Mouse (Mus musculus) lung, adult 18-20 months (tissue): ENCODE measurements at regions not wholly inside any gene's neighbourhood (a gene's known extent, or its start where the extent isn't known, plus 50 kb on each side); places are given as distances from the start of the nearest gene placed in this dataset.
A peak's percentile ranks its signal among the peaks of the same experiment; 100 is the strongest.
"Not testable (repeated sequence)": the region's sequence is repeated elsewhere in the genome, so short reads cannot be mapped to it uniquely, and the experiment has no call there.

Experiments used
- DNase-seq, 2 experiments: peaks; one replicate each; pipeline ENCODE4 v3.0.0; 2022; ENCODE audit warnings: mixed read lengths in 2 of 2

DNA sequence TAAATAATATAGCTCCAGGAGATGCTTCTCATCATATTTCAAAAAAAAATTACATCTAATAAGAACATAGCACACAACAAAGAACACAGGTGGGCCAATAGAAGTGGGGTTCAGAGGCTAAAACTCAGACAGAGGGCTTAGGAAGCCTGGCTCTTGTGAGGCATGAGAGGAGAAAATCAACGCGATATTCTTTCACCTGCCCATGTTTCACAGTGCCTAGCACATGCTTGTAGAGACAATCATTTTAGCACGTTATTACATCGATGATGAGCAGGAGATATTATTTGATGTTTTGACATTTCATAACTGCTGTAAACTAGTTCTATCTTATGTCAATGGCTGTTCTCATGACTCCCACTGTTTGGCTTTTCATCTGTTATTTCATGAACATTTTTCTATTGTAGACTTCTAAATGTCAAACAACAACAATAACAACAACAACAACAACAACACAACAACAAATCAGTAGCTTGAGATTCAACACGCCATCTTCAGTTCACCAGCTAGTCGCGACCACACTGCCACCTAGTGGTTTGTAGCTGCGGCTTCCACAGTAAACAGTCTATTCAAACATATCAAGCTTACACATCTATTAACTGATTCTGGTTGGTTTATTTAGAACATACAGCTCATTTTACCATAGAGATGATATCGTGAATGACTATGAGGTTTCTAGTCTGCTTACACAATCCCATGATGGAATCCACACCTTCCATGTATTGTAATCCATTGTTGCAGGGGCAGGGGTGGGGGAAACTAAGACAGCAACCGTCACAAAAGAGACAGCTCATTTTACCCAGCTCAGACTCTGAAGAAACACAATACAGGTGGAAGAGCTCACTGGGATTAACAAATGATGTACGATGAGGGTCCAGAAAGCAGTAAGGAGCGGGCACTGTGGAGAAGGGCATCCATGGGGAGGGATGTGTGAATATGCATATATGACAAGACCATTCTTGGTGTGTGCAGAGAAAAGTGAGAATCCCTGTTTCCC, 60.5 kb upstream of the Tmem200a start:
- peak in 1 of 2 experiments; percentile 21 for DNase-seq

DNA sequence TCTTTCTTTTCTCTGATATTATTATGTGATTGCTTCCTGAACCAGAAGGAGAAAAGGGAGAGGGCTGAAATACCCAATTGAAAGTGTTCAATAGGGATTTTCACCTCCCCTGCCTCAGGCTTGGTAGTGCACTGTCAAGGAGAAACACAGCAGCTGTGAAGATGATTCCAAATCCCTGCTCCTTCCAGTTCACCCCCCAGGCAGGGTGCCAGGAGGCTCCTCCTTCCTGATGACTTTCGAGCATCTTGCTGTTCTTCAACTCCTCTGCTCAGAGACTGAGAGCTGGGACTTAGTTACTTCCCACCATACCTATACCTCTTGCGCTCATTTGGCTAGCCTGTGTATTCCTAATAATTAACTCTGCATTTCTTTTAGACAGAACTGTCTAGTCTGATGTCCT, 73.7 kb upstream of the Tmem200a start:
- DNase-seq: no peak

DNA sequence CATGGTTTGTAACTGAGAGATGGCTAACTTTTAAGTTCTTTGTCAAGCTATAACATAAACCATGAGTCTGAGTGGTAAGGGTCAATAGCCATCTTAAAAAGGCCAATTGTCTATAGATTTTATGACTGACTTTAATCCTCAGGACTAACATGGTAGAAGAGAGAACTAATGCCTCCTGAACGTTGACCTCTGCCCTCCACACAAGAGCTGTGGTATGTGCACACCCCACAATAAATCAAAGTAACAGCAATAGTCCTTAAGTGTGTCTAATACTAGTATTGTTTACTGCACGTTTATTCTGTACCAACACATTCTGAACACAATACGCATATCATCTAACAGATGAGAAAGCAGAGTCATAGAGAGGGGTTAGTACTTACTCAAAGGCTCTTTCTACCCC, 70.7 kb upstream of the Samd3 start:
- no peak for DNase-seq

DNA sequence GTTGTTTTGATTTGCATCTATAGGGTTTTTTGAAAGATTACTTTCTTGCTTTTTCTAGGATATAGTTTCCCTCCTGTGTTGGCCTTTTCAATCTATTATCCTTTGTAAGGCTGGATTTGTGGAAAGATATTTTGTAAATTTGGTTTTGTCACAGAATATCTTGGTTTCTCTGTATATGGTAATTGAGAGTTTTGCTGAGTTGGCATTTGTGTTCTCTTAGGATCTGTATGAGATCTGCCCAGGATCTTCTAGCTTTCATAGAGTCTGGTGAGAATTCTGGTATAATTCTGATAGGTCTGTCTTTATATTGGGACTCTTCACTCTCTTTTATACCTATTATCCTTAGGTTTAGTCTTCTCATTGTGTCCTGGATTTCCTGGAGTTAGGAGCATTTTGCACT, 68.4 kb upstream of the Samd3 start:
- DNase-seq: not testable (repeated sequence)

DNA sequence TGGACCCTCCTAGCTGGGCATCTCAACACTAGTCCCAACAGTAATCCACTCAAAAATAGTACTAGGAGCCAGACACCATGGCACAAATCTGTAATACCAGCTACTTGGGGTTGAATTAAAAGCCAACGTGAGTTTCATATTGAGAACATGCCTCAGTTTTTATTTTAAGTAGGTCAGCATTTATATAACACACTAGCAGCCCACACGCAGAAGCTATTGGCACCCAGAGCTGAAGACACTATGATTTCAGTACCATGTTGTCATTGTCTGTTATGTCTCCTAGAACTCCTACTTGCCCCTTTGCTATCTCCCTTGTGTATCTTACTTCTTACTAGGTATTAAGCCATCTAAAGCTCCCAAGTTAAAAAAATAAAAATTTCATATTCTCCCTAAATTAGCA, 65.0 kb upstream of the Samd3 start:
- DNase-seq: no peak

GRCm38 (mm10) chr10:26177591-26177990, 51.9 kb upstream of the Samd3 start:
- DNase-seq: no peak

DNA sequence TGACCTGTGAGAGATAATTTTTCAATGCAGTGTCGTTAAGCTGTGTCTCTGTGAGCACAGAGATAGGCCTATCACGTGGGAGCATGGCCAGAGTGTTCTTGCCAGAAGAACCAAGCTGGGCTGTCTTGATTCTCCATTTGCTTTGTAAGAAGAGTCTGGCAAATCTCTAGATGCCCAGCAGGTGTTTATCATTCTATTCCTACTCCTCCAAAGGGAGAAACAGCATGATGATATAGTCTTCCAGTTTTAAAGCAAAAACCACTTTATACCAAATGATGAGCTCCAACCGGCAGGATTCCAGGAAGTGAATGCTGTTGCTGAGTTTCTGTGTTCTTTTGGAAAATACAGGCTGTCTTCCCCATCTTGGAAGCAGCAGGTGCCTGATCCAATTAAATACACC, 51.2 kb upstream of the Samd3 start:
- no peak for DNase-seq
